Mouse (Mus musculus) layer of hippocampus, postnatal 14 days (tissue): ENCODE results near the gene Slc6a9. TPM values are rescaled to one million over a fixed set of nuclear protein-coding genes. Genes with fewer than 3 reads are reported as not detected.

Experiments
- DNase-seq, 2 experiments: peaks; one replicate each; pipeline ENCODE4 v3.0.0; 2021 to 2022; ENCODE audit warnings: low spot score in 2 of 2, mixed read lengths in 1 of 2
- long read RNA-seq, 2 experiments: library from polyadenylated mRNA; stranded (forward); transcript quantifications; one replicate each; pipeline ENCODE4 v2.0.0; 2021
- total RNA-seq, 2 experiments: library from RNA; stranded (reverse); gene quantifications; 2 replicates each; pipeline ENCODE4 v1.2.3; 2021

Gene Slc6a9
- total RNA-seq: 10 to 100 TPM; 30.3 to 40.9 TPM
- long read RNA-seq, experiment 1, transcript Slc6a9-201 (14 exons, 3,479 nt): major isoform, 14 of 41 reads
- long read RNA-seq, experiment 1, partial matches to known transcripts: 5 of 41 reads
- long read RNA-seq, experiment 1, other reads (novel, unspliced or antisense): 22 of 41 reads
- long read RNA-seq, experiment 2, transcript Slc6a9-201 (14 exons, 3,479 nt): major isoform, 18 of 41 reads
- long read RNA-seq, experiment 2, partial matches to known transcripts: 10 of 41 reads
- long read RNA-seq, experiment 2, other reads (novel, unspliced or antisense): 13 of 41 reads

- DNase-seq: no peak
These were observed at the start of gene Slc6a9 for GRCm38 (mm10) chr4:117834457-117834844. Slc6a9 (plus strand) TSS chr4:117834506.

- DNase-seq: no peak
These were observed 47.3 kb upstream of the Slc6a9 start for GRCm38 (mm10) chr4:117786963-117787362.

- DNase-seq: no peak
These were observed 46.0 kb upstream of the Slc6a9 start for GRCm38 (mm10) chr4:117788308-117788707.

GRCm38 (mm10) chr4:117799904-117800303 lies 34.4 kb upstream of the Slc6a9 start:
- DNase-seq: no peak

DNA sequence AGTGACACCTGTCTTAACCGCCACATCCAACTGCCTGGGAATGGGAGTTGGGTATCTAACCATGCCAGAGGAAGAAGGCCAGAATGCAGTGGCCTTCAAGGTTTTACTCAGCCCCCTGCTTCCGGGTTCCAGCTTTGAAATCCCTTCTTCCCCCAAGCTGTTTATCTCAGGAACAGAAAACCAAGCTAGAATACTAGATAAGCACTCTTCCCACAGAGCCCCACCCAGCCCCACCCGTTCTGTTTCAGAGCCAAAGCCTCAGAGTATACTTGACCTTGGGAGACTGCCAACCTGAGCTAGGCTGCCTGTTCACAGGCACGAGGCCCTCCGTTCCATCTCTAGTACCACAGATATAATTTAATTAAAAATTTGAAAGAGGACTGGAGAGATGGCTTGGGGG lies 27.3 kb upstream of the Slc6a9 start:
- no peak for DNase-seq

- DNase-seq: peak in 1 of 2 experiments; percentile 31
These were observed 23.4 kb upstream of the Slc6a9 start for GRCm38 (mm10) chr4:117810933-117811332.

- no peak for DNase-seq
These were observed 20.6 kb upstream of the Slc6a9 start for GRCm38 (mm10) chr4:117813591-117814192.

GRCm38 (mm10) chr4:117814333-117814732 lies 20.0 kb upstream of the Slc6a9 start:
- DNase-seq: no peak

GRCm38 (mm10) chr4:117816776-117817175 lies 17.5 kb upstream of the Slc6a9 start:
- no peak for DNase-seq

DNA sequence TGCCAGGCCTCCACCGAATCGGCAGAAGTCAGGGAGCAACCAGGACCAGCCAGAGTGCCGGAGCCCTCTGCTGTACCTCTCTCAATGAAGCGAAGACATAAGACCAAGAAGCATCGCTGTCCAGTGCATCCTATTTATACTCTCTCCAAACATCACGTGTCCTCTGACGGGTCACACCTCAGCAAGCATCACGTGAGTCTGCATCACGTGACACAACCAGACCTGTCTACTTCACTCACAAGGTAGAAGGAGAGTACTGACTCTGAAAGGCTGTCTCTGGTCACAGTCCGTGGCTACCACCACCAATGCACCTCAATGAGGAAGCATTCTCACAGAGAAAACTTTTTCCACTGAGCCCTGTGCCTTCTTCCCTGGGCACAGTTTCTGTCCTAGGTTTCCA lies 16.3 kb upstream of the Slc6a9 start:
- no peak for DNase-seq

DNA sequence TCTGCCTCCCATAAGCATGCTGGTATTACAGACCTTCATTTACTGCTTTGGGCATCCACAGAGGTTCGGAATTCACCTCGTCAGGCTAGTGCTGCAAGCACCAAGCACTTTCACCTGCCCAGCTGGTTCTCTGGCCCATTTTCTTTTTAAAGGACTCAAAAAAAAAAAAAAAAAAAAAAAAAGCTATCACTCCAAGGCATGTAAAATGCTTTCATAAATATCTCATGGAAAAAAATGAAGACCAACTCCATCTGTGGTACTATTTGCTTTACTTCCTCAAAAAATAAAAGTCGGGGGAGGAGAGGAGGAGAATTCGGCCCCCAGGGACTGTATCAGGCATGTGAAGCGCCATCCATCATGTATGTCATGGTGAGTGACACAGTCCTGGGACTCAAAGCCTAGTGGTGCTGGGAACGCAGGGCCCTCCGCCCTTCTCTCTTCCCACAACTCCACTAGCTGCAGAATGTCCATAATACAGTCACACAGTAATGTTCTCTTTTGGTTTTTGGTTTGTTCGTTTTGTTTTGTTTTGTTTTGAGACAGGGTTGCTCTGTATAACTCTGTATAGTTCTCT lies 5.6 kb upstream of the Slc6a9 start:
- DNase-seq: no peak

- peak; percentile 34 to 49 for DNase-seq
These were observed 4.8 kb upstream of the Slc6a9 start for GRCm38 (mm10) chr4:117829260-117830123.

- DNase-seq: no peak
These were observed 4.2 kb upstream of the Slc6a9 start for GRCm38 (mm10) chr4:117830124-117830551.

DNA sequence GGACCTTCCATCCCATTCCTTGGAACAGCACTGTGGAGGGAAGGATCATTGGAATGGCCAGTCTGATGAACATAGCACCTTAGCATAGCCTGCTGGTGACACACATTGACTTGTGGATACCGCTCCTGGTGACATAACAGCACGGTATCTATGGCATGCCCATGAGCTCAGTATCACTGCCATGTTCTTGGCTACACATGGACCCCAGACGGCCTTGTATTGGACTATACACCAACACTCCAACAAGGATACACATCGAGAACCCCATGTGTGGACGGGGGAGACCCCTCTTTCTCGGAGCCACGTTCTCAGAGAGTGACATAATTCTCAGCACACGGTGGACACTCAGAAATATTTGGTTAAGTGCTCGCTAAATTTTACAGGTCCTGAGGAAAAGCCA lies 3.5 kb upstream of the Slc6a9 start:
- DNase-seq: no peak

GRCm38 (mm10) chr4:117831499-117831898 lies 2.8 kb upstream of the Slc6a9 start:
- no peak for DNase-seq

GRCm38 (mm10) chr4:117831920-117832691 lies 2.2 kb upstream of the Slc6a9 start:
- DNase-seq: no peak

GRCm38 (mm10) chr4:117834845-117835530 lies 682 bp downstream of the Slc6a9 start:
- peak; percentile 53 to 55 for DNase-seq

DNA sequence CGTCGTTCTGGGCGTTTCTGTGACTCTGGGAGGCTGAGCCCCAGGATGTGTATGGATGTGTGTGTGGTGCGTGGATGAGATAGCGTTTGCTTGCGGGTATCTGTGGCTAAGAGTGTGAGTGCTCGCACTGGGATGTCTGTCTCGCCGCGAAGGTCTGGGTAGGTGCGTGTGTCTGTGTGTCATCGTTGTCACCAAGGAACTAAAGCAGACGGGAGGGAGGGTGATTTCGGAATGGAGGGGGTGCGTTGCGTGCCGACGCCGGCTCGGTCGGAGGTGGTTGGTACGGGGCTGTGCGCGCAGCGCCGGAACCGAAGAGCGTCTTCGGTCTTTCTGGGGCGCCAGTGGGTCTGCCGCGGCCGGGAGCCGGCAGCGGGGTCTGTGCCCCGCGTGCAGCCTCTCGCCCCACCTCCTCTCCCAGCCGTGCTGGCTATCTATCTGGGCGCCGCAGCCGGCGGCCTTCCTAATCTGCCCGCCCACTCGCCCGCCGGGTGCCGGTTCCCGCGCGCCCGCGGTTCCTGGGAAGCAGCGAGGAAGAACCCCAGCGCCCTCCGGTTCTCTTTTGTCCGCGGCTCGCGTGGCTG lies 1.3 kb downstream of the Slc6a9 start:
- DNase-seq: peak; percentile 60 to 64

- peak; percentile 90 to 93 for DNase-seq
These were observed 2.0 kb downstream of the Slc6a9 start for GRCm38 (mm10) chr4:117836204-117836767.
